Mouse (Mus musculus) adrenal gland, postnatal 36 days (tissue): ENCODE measurements around the gene Ifitm3. TPM values are rescaled to one million over a fixed set of nuclear protein-coding genes. Genes with fewer than 3 reads are reported as not detected.
"Not testable (repeated sequence)": the region's sequence is repeated elsewhere in the genome, so short reads cannot be mapped to it uniquely, and the experiment has no call there.

ENCODE experiments used
- DNase-seq, 2 experiments: peaks; one replicate each; pipeline ENCODE4 v3.0.0; 2021; ENCODE audit warnings: mixed read lengths in 1 of 2
- total RNA-seq, 2 experiments: library from RNA; stranded (reverse); gene quantifications; 2 replicates each; pipeline ENCODE4 v1.2.3; 2021

Ifitm3 gene
- total RNA-seq, 2 experiments from 2014 or later = 135 to 191 TPM

- no peak for DNase-seq
These were observed 9.5 kb downstream of the Ifitm3 start for GRCm38 (mm10) chr7:141000881-141001708.

- no peak for DNase-seq
These were observed 11.5 kb downstream of the Ifitm3 start for GRCm38 (mm10) chr7:140998853-140999700.

GRCm38 (mm10) chr7:140997817-140998216, 12.8 kb downstream of the Ifitm3 start:
- no peak for DNase-seq

- DNase-seq = no peak
These were observed 19.4 kb downstream of the Ifitm3 start for GRCm38 (mm10) chr7:140991117-140991689.

GRCm38 (mm10) chr7:140990622-140991021, 19.9 kb downstream of the Ifitm3 start:
- no peak for DNase-seq

- no peak for DNase-seq
These were observed 20.4 kb downstream of the Ifitm3 start for GRCm38 (mm10) chr7:140990185-140990584.

- no peak for DNase-seq
These were observed 21.5 kb downstream of the Ifitm3 start for GRCm38 (mm10) chr7:140989022-140989421.

- no peak for DNase-seq
These were observed 23.1 kb downstream of the Ifitm3 start for GRCm38 (mm10) chr7:140987182-140988138.

GRCm38 (mm10) chr7:140982971-140983370, 27.6 kb downstream of the Ifitm3 start:
- DNase-seq = no peak

- no peak for DNase-seq
These were observed 28.9 kb downstream of the Ifitm3 start for GRCm38 (mm10) chr7:140981704-140982103.

GRCm38 (mm10) chr7:140976720-140977119, 33.9 kb downstream of the Ifitm3 start:
- DNase-seq = not testable (repeated sequence)

GRCm38 (mm10) chr7:140975465-140975864, 35.1 kb downstream of the Ifitm3 start:
- no peak for DNase-seq

GRCm38 (mm10) chr7:140974940-140975339, 35.6 kb downstream of the Ifitm3 start:
- no peak for DNase-seq

- no peak for DNase-seq
These were observed 37.0 kb downstream of the Ifitm3 start for GRCm38 (mm10) chr7:140973396-140974165.

GRCm38 (mm10) chr7:140971479-140972171, 38.9 kb downstream of the Ifitm3 start:
- no peak for DNase-seq

GRCm38 (mm10) chr7:140970931-140971330, 39.6 kb downstream of the Ifitm3 start:
- no peak for DNase-seq

GRCm38 (mm10) chr7:140968710-140969109, 41.9 kb downstream of the Ifitm3 start:
- DNase-seq = not testable (repeated sequence)

GRCm38 (mm10) chr7:140967862-140968591, 42.5 kb downstream of the Ifitm3 start:
- DNase-seq = no peak

- DNase-seq = no peak
These were observed 43.6 kb downstream of the Ifitm3 start, which contains the start of gene Ifitm1 for GRCm38 (mm10) chr7:140966921-140967320. Gene Ifitm1, plus strand, starts transcription at chr7:140967221.
